Mouse (Mus musculus): ENCODE measurements around the gene Lhx5. TPM values are rescaled to one million over a fixed set of nuclear protein-coding genes. Genes with fewer than 3 reads are reported as not detected.

Lhx5 gene
- polyA plus RNA-seq, 1 experiment from 2014 or later, result 7.0 TPM

DNA sequence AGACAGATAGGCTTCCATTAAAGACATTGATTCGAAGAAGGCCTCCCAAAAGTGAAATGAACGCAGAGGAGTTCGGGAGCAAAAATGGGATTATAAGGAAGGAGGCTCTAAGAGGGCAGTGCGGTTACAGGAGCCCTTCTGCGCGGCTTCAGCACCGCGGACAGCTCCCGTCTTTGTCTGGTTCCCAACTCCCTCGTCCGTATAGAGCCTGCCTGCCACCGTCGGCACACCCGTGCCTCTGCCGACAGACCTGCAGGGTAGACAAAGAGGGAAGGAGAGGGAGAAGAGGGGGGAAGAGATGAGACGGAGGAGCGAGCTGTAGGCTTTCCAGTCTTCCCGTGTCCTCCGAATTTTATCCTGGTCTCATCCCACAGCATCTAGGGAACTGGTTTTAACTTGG lies 7.5 kb upstream of the Lhx5 start:
- 0 out of 2 replicates have a peak overlapping the region, but pooled peaks have one; percentile 3 for H3K4me3 ChIP-seq
- peaks cover 23% of the 10 kb centered on the region for H3K4me1 ChIP-seq
- 1% methylated on average over 19 of the region's 19 CpGs for WGBS
- H3K9me3 ChIP-seq, result no peaks in the 10 kb centered on the region
- no peaks in the 10 kb centered on the region for H3K36me3 ChIP-seq
- H3K4me2 ChIP-seq (replicated peaks), result no peak overlapping the region; the same call in 1 of the 2 replicates
- no peak overlapping the region for H3K9ac ChIP-seq (replicated peaks)
- ATAC-seq (replicated peaks), result no peak
- H3K27ac ChIP-seq (replicated peaks), result no peak overlapping the region
- peaks cover 75% of the 10 kb centered on the region for H3K27me3 ChIP-seq

DNA sequence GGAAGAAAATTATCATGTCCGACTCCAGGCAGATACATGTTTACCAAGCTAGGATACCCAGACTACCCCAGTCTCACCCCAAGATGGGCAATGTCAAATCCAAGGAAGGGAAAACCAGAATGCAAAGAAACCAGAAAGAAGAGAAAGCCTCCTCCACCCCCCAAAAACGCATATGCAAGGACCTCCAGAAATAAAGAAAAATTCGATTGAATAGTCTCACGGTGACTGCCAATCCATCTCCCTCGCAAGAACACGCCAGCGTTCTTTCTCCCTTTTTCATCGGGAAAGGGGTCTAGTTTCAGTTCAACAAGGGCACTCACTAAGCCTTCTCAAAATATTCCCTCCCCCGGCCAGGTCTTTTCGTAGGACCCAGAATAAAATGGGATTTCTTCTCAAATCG lies 6.8 kb upstream of the Lhx5 start:
- peaks cover 75% of the 10 kb centered on the region for H3K27me3 ChIP-seq
- peaks cover 23% of the 10 kb centered on the region for H3K4me1 ChIP-seq
- H3K36me3 ChIP-seq, result no peaks in the 10 kb centered on the region
- H3K27ac ChIP-seq (replicated peaks), result no peak overlapping the region
- 0 out of 2 replicates have a peak overlapping the region, but pooled peaks have one; percentile 3 for H3K4me2 ChIP-seq (replicated peaks)
- whole genome bisulfite sequencing, result 3% methylated on average over 11 of the region's 11 CpGs
- H3K4me3 ChIP-seq, result peak overlapping the region; percentile 2; the same call in 1 of the 2 replicates
- ATAC-seq (replicated peaks), result no peak
- H3K9ac ChIP-seq (replicated peaks), result no peak overlapping the region
- H3K9me3 ChIP-seq, result no peaks in the 10 kb centered on the region

DNA sequence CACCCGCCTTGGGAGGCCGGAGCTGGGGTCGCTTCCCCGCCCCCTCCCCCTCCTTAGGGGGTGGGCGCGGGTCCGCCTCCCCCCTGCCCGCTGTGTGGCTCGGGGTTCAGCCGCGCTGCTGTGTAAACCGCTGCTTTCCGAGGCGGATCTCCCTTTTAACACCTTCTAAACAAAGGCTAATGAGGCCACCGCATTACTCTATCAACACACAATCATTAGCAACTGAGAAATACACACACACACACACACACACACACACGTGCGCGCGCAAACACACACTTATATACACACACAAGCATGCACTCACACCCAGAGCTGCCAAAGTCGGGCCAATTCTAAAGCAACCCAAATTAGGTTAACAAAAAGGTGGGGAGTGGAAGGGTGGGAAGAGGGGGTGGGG lies 5.8 kb upstream of the Lhx5 start:
- H3K4me2 ChIP-seq (replicated peaks), result no peak overlapping the region
- no peak overlapping the region for H3K9ac ChIP-seq (replicated peaks)
- H3K36me3 ChIP-seq, result no peaks in the 10 kb centered on the region
- H3K4me1 ChIP-seq, result peaks cover 23% of the 10 kb centered on the region
- H3K27me3 ChIP-seq, result peaks cover 79% of the 10 kb centered on the region
- no peaks in the 10 kb centered on the region for H3K9me3 ChIP-seq
- under 1% methylated on average over 19 of the region's 20 CpGs for WGBS
- no peak overlapping the region for H3K27ac ChIP-seq (replicated peaks)
- no peak for ATAC-seq (replicated peaks)
- H3K4me3 ChIP-seq, result no peak overlapping the region; the same call in 1 of the 2 replicates

DNA sequence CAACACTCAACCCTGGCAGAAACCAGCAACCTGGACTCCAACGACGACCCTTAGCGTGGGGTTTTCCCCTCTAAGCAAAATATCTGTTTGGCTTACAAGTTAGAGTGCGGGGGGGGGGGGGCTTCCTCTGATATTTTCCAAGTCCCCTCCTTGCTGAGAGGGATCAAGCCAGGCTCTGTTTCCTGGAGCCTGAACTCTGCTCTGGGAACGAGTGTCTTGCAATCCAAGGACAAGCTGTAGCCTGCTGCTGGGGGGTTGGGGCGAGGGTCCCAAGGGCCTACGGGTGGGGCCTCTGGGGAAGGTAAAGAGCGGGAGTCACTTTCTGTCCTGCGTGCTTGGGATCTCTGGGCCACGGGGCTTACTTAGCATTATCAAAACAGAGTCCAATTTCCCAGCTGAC lies 4.9 kb upstream of the Lhx5 start:
- Histone ChIP-seq H3K36me3 (no peaks in the 10 kb centered on the region), H3K4me2 (replicated peaks) (no peak overlapping the region), H3K27ac (replicated peaks) (no peak overlapping the region), H3K27me3 (peaks cover 80% of the 10 kb centered on the region), H3K4me3 (no peak overlapping the region), H3K9ac (replicated peaks) (no peak overlapping the region), H3K4me1 (peaks cover 26% of the 10 kb centered on the region), H3K9me3 (no peaks in the 10 kb centered on the region)
- WGBS, result 3% methylated on average over 10 of the region's 10 CpGs
- ATAC-seq (replicated peaks), result no peak

DNA sequence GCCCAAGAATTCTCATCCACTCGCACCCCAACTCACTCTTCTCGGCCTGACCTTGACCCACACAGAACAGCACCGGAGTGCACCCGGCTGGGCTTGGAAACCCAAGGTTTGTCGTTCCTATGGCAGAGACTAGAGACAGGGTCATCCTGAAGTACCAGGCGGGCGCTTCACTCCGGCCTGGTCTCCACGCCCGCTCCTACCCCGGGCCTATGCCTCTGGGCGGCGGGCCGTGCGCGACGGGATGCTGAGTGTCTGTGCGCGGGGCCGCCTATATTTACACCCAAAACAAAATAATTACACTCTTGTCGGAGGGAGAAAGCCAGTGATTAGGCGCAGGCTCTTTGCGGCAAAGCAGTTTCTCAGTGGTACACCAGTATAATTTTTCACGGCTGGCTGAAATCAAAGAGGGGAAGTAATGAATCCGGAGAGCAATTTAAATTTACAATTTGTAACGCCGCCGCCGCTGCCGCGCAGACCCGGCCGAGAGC lies 4.0 kb upstream of the Lhx5 start:
- H3K9me3 ChIP-seq, result no peaks in the 10 kb centered on the region
- no peaks in the 10 kb centered on the region for H3K36me3 ChIP-seq
- peaks cover 34% of the 10 kb centered on the region for H3K4me1 ChIP-seq
- H3K27me3 ChIP-seq, result peaks cover 80% of the 10 kb centered on the region
- H3K4me3 ChIP-seq, result peak overlapping the region; percentile 14; the same call in 1 of the 2 replicates
- WGBS, result 0% methylated on average over 33 of the region's 33 CpGs
- peak overlapping the region; percentile 7 for H3K4me2 ChIP-seq (replicated peaks)
- 0 out of 2 replicates have a peak overlapping the region, but pooled peaks have one; percentile 24 for H3K27ac ChIP-seq (replicated peaks)
- no peak for ATAC-seq (replicated peaks)
- no peak overlapping the region for H3K9ac ChIP-seq (replicated peaks)

DNA sequence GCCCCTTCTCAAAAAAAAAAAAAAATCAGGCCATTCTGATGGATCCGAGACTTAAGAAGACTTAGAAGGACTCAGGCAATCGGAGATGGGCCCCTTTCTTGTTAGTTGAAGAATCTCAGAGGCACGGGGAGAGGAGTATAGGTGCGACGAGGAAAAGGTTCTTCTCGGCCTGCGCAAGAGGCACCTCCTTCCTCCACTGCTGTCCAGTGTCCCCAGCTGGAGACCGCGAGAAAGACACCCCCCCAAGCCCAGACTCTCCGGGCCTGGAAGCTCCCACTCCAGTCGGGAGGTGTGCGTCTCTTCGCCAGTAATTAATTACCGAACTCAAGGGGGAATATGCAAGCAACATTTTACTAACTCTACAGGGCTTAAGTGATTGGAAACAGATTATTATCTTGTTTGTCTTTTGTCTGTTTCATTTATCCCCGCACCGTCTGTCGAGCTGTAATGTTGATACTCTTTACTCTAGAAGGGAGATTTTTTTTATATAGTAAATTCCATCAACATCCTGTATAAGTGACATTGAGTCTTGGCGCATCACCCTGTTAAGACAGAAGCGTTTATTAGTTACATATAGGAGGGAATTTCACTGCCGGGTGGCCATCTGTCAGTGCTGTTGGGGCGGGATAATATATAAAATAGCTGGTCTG lies 3.2 kb upstream of the Lhx5 start:
- Histone ChIP-seq H3K4me3 (peak overlapping the region; percentile 14; the same call in 1 of the 2 replicates), H3K27ac (replicated peaks) (no peak overlapping the region), H3K27me3 (peaks cover 77% of the 10 kb centered on the region), H3K9ac (replicated peaks) (no peak overlapping the region), H3K36me3 (no peaks in the 10 kb centered on the region), H3K9me3 (no peaks in the 10 kb centered on the region), H3K4me2 (replicated peaks) (peak overlapping the region; percentile 7), H3K4me1 (peaks cover 34% of the 10 kb centered on the region)
- no peak for ATAC-seq (replicated peaks)
- WGBS, result 3% methylated on average over 21 of the region's 21 CpGs

DNA sequence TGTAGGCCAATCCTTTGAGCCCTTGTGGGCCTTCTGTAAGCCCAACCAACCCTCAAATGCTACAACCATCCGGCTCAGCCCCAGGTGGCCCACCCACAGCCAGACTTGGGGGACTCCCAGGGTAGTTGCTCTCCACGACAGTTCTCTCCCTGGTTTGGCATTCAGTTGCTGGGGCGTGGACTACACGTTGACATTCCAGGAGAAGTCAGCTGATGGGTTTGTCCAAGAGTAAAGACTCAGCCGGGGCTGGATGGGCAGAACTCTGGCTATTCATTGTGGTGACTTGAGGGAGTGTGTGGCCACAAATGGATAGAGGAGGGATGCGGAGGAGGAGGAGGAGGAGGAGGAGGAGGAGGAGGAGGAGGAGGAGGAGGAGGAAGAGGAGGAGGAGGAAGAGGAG lies 2.5 kb upstream of the Lhx5 start:
- no peak for ATAC-seq (replicated peaks)
- peaks cover 79% of the 10 kb centered on the region for H3K27me3 ChIP-seq
- no peaks in the 10 kb centered on the region for H3K9me3 ChIP-seq
- H3K27ac ChIP-seq (replicated peaks), result no peak overlapping the region
- no peak overlapping the region for H3K9ac ChIP-seq (replicated peaks)
- H3K4me2 ChIP-seq (replicated peaks), result no peak overlapping the region
- no peak overlapping the region for H3K4me3 ChIP-seq
- H3K4me1 ChIP-seq, result peaks cover 34% of the 10 kb centered on the region
- no peaks in the 10 kb centered on the region for H3K36me3 ChIP-seq
- WGBS, result 4% methylated on average over 6 of the region's 6 CpGs

DNA sequence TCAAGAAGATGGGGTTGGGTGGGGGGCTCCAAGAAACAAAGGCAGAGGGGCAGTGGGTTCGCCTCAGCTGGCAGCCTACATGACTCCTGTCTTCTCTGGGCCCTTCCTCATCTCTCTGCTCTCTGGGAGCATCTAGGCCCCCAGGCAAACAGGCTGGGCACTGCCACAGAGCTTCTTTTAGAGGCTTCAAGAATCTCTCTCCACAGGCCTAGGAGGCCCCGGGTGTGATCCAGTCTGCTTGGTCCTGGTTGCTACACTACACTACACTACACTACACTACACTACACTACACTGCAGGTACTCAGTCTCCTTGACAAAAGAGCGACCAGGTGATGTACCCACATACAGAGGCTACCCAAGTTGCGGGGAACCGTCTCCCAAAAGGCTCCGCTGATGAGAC lies 1.8 kb upstream of the Lhx5 start:
- Histone ChIP-seq H3K27me3 (peaks cover 80% of the 10 kb centered on the region), H3K27ac (replicated peaks) (no peak overlapping the region), H3K9ac (replicated peaks) (no peak overlapping the region), H3K4me3 (0 out of 2 replicates have a peak overlapping the region, but pooled peaks have one; percentile 7), H3K9me3 (no peaks in the 10 kb centered on the region), H3K4me1 (peaks cover 30% of the 10 kb centered on the region), H3K4me2 (replicated peaks) (no peak overlapping the region), H3K36me3 (no peaks in the 10 kb centered on the region)
- ATAC-seq (replicated peaks), result no peak
- 28% methylated on average over 6 of the region's 6 CpGs for WGBS

DNA sequence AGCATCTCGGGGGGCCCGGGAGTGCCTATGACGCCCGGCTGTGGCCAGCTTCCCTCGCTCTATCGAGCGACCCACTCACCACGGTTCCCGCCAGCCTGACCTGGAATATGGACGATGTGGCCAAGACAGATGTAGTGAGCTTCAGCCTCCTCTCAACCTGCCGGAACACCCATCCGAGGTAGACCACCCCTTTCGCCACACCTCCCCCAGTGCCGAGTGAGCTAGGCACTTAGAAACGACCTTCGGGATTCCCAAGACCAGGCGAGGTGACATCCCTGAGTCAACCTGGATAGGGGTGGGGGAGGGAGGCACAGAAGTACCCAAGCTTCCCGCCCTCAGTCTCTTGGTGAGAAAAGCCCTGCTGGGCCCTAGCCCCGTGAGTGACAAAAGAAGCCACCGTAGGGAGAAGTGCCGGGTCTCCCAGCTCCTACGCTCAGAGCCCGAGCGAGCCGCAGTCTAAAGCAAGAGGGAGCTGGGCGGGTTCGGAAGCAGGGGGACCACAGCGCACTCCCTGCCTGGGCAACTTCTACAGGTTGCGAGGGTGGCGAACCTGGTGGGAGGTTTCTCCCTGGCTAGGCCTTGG lies 407 bp upstream of the Lhx5 start:
- ATAC-seq (replicated peaks), result no peak

DNA sequence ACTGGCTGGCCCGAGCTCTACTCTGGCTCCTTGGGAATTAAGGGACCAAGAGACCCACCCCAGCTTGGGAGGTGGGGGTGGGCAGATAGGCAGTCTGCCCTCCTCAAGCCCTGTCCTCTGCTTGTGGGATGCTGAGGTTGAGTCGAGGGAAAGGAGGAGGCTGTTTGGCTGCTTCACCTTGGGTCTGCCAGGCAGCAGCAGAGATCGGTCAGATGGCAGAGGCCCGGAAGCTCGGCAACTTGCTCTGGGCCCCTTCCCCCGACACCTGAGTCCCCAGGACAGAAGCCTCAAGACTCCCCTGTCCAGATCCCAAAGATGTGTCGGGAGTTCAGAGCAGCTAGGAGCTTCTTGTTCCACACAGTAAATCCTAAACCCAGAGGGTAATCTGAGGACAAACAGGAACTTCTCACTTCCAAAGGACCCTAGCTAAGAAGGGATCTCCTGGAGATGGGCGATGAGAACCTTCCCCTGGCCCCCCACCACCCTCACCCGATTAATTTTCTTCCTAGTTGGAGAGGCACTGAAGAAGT lies 1.1 kb downstream of the Lhx5 start:
- no peaks in the 10 kb centered on the region for H3K9me3 ChIP-seq
- ATAC-seq (replicated peaks), result no peak
- H3K4me3 ChIP-seq, result peak overlapping the region; percentile 34
- no peaks in the 10 kb centered on the region for H3K36me3 ChIP-seq
- H3K9ac ChIP-seq (replicated peaks), result peak overlapping the region; percentile 12; the same call in 1 of the 2 replicates
- peaks cover 40% of the 10 kb centered on the region for H3K4me1 ChIP-seq
- H3K27me3 ChIP-seq, result peaks cover 87% of the 10 kb centered on the region
- whole genome bisulfite sequencing, result 0% methylated on average over 9 of the region's 9 CpGs
- no peak overlapping the region for H3K4me2 ChIP-seq (replicated peaks)
- H3K27ac ChIP-seq (replicated peaks), result peak overlapping the region; percentile 24; the same call in 1 of the 2 replicates

More for the DNA sequence above, 407 bp upstream of the Lhx5 start:
- H3K4me1 ChIP-seq, result peaks cover 38% of the 10 kb centered on the region
- peaks cover 90% of the 10 kb centered on the region for H3K27me3 ChIP-seq
- peak overlapping the region; percentile 34 for H3K4me3 ChIP-seq
- no peak overlapping the region; the same call in none of the 2 replicates for H3K9ac ChIP-seq (replicated peaks)
- H3K4me2 ChIP-seq (replicated peaks), result no peak overlapping the region
- H3K27ac ChIP-seq (replicated peaks), result 0 out of 2 replicates have a peak overlapping the region, but pooled peaks have one; percentile 12
- H3K9me3 ChIP-seq, result no peaks in the 10 kb centered on the region
- under 1% methylated on average over 30 of the region's 30 CpGs for WGBS
- no peaks in the 10 kb centered on the region for H3K36me3 ChIP-seq

DNA sequence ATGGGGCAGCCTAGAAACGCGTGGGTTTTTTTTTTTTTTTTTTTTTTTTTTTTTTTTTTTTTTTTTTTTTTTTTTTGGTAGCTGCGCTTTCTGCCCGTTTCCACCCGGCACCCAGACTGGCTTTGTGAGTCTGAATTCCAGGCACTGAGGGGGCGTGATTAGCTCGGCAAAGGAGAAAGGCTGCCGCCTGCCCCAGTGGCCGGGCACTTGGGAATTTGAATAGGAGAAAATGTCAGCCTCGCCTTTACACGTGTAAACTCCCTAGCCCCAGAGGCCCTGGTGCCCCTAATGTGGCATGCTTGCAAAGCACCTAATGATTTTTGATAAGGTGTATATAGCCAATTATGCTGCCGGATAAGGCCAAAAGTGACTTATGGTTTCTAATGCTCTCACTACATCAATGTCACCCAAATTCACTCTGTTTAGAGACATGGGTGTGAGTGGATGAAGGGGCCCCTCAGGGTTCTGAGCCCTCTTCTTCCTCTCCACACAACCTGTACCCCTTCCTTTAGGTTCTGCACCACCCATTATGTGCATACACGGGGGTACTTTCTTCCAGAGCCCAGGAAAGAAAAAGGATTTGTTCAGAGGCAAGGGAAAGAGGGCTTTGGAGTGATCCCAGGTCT lies 1.7 kb downstream of the Lhx5 start:
- WGBS, result 0% methylated on average over 13 of the region's 13 CpGs
- no peak for ATAC-seq (replicated peaks)

More for the DNA sequence above, 1.7 kb downstream of the Lhx5 start:
- Histone ChIP-seq H3K9me3 (no peaks in the 10 kb centered on the region), H3K9ac (replicated peaks) (no peak overlapping the region), H3K4me1 (peaks cover 40% of the 10 kb centered on the region), H3K36me3 (no peaks in the 10 kb centered on the region), H3K27ac (replicated peaks) (no peak overlapping the region), H3K4me3 (peak overlapping the region; percentile 34), H3K4me2 (replicated peaks) (no peak overlapping the region), H3K27me3 (peaks cover 89% of the 10 kb centered on the region)
